Mouse (Mus musculus) B cell, adult 67 days (primary cell): ENCODE measurements around the gene Lmntd2. TPM values are rescaled to one million over a fixed set of nuclear protein-coding genes. Genes with fewer than 3 reads are reported as not detected.

Experiments used
- total RNA-seq, 2 experiments: library from RNA; stranded (reverse); gene quantifications; 4 replicates each; pipeline ENCODE4 v1.2.4; 2023

Gene Lmntd2
- 1 to 10 TPM; 4.9 TPM for total RNA-seq

GRCm38 (mm10) chr7:141213605-141214235, at the start of gene Lmntd2:
Gene Lmntd2, minus strand, starts transcription at chr7:141214080.

GRCm38 (mm10) chr7:141228279-141229067, 14.6 kb upstream of the Lmntd2 start, which contains the start of gene Phrf1:
Gene Phrf1, plus strand, starts transcription at chr7:141228784.

GRCm38 (mm10) chr7:141215101-141215879, 1.4 kb upstream of the Lmntd2 start, which contains the start of gene Rassf7:
Gene Rassf7, plus strand, starts transcription at chr7:141215860.

GRCm38 (mm10) chr7:141193948-141194347, 19.9 kb downstream of the Lmntd2 start, which contains the start of the genes Hras and Lrrc56:
Gene Hras, minus strand, starts transcription at chr7:141194005.
Gene Lrrc56, plus strand, starts transcription at chr7:141194157.

GRCm38 (mm10) chr7:141172116-141173006, 41.5 kb downstream of the Lmntd2 start, which contains the start of gene Rnh1:
Gene Rnh1, minus strand, starts transcription at chr7:141172857.

Other genes with a start within 250 kb of the Lmntd2 start
- 1 to 10 TPM in 1 of 2 experiments, not detected in 1; 1.1 TPM for gene Ifitm1, start 246.9 kb downstream of the Lmntd2 start, total RNA-seq
- 1 to 10 TPM; 2.1 to 4.4 TPM for gene Ifitm3, start 203.3 kb downstream of the Lmntd2 start, total RNA-seq
- not detected for gene Ifitm6, start 196.2 kb downstream of the Lmntd2 start, total RNA-seq
- not detected for gene Gm17387, start 184.9 kb downstream of the Lmntd2 start, total RNA-seq
- gene B4galnt4, start 153.0 kb downstream of the Lmntd2 start, total RNA-seq = not detected
- gene Pkp3, start 135.9 kb downstream of the Lmntd2 start, total RNA-seq = 10 to 100 TPM; 27.8 to 32.3 TPM
- 10 to 100 TPM; 44.7 to 51.9 TPM for gene Sigirr, start 113.5 kb downstream of the Lmntd2 start, total RNA-seq
- not detected for gene Ano9, start 96.3 kb downstream of the Lmntd2 start, total RNA-seq
- 1 to 10 TPM; 9.0 to 9.8 TPM for gene Ptdss2, start 91.7 kb downstream of the Lmntd2 start, total RNA-seq
- gene Rnh1, start 41.2 kb downstream of the Lmntd2 start, total RNA-seq = 10 to 100 TPM; 76.8 to 79.0 TPM
- gene Hras, start 20.1 kb downstream of the Lmntd2 start, total RNA-seq = 10 to 100 TPM; 23.1 to 28.1 TPM
- 1 to 10 TPM; 5.4 to 7.7 TPM for gene Lrrc56, start 19.9 kb downstream of the Lmntd2 start, total RNA-seq
- gene Rassf7, start 1.8 kb upstream of the Lmntd2 start, total RNA-seq = 10 to 100 TPM; 13.4 to 15.4 TPM
- 100 to 1,000 TPM; 149 TPM for gene Phrf1, start 14.7 kb upstream of the Lmntd2 start, total RNA-seq
- 10 to 100 TPM; 27.7 to 43.8 TPM for gene Irf7, start 52.4 kb upstream of the Lmntd2 start, total RNA-seq
- gene Cdhr5, start 62.7 kb upstream of the Lmntd2 start, total RNA-seq = not detected
- gene Sct, start 65.1 kb upstream of the Lmntd2 start, total RNA-seq = not detected
- gene Drd4, start 77.9 kb upstream of the Lmntd2 start, total RNA-seq = not detected
- 10 to 100 TPM; 44.0 to 45.2 TPM for gene Deaf1, start 113.6 kb upstream of the Lmntd2 start, total RNA-seq
- gene Tmem80, start 113.7 kb upstream of the Lmntd2 start, total RNA-seq = 10 to 100 TPM; 21.6 to 30.3 TPM
- under 1 TPM; 0.24 to 0.84 TPM for gene Eps8l2, start 124.8 kb upstream of the Lmntd2 start, total RNA-seq
- 100 to 1,000 TPM; 146 to 150 TPM for gene Taldo1, start 178.1 kb upstream of the Lmntd2 start, total RNA-seq
- gene Gatd1, start 200.1 kb upstream of the Lmntd2 start, total RNA-seq = 10 to 100 TPM; 31.8 to 46.1 TPM
- gene Cend1, start 215.4 kb upstream of the Lmntd2 start, total RNA-seq = not detected
- gene Slc25a22, start 223.8 kb upstream of the Lmntd2 start, total RNA-seq = 10 to 100 TPM; 45.5 to 49.9 TPM
- 1 to 10 TPM; 5.9 to 6.3 TPM for gene Pidd1, start 229.9 kb upstream of the Lmntd2 start, total RNA-seq
- gene Rplp2, start 233.3 kb upstream of the Lmntd2 start, total RNA-seq = 1,000 to 10,000 TPM; 2,341 to 2,386 TPM
- 10 to 100 TPM; 54.1 to 58.8 TPM for gene Pnpla2, start 241.1 kb upstream of the Lmntd2 start, total RNA-seq
- not detected for gene Cracr2b, start 247.0 kb upstream of the Lmntd2 start, total RNA-seq